12 mouse cellular contexts compared by ENCODE assay signal in the genomic region with DNA sequence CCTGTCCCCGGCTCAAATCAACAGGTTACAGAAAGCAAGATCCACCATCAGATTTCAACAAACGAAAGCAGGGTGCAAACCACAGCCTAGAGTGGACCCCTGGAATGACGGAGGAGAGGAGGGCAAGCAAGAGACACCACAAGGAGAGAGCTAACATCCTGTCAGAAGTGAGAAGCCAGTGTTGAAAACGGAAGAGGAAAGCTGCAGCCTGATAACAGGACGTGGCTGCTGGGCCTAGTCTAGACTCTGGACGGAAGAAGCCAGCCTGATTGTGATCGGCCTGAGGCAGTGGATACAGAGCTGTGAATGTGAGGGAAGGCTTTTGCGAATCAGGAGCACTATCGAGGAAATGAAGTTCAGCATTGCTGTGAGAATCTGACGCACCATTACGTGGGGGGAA.
DNase-seq lines count a peak whose midpoint lies in the region; ATAC-seq and TF ChIP-seq lines count a peak whose summit lies in the region.
"Had no signal": no experiment of that assay in that cellular context is flagged by ENCODE, and none has a peak within 500 bp of the region (broad histone marks: within the 10 kb centered on the region; RNA-seq: fewer than 3 reads in every experiment).

No protein-coding gene starts in this region.

- no peak for DNase-seq in hindbrain, embryonic 10.5 days (ENCODE audit: low spot score)
- DNase-seq in hindbrain, embryonic 14.5 days (ENCODE audit: low spot score), result no peak
- DNase-seq in thymus, postnatal 0 days (ENCODE audit: low spot score), result peak; percentile 65
- DNase-seq in thymus, postnatal 36 days, result no peak
- DNase-seq in spleen, postnatal 4 days (ENCODE audit: low spot score in 2 of 2), result no peak
- no peak for DNase-seq in cerebellum, adult 2 months
- DNase-seq: kidney, postnatal 14 days; right cerebral cortex, postnatal 4 days had no signal

- H3K4me3 ChIP-seq in hindbrain, embryonic 10.5 days, result no peak overlapping the region
- H3K4me3 ChIP-seq in hindbrain, embryonic 14.5 days (replicated peaks; ENCODE audit: low read length), result no peak overlapping the region
- H3K4me3 ChIP-seq in liver, embryonic 16.5 days (ENCODE audit: low read depth, low read length), result no peak overlapping the region
- H3K4me3 ChIP-seq in cerebellum, adult 2 months (replicated peaks; ENCODE audit: insufficient read depth, low read depth, low read length), result no peak overlapping the region
- H3K4me3 ChIP-seq: hindbrain, embryonic 15.5 days; liver, embryonic 15.5 days had no signal

- no peak for TF ChIP-seq CTCF in cerebellum, adult 2 months (IDR thresholded peaks at IDR 0.05; ENCODE audit: borderline replicate concordance, insufficient read depth, low read depth, low read length)

- H3K27me3 ChIP-seq in hindbrain, embryonic 10.5 days (ENCODE audit: insufficient read depth, poor library complexity, severe bottlenecking), result no peaks in the 10 kb centered on the region
- H3K27me3 ChIP-seq in hindbrain, embryonic 14.5 days (ENCODE audit: control insufficient read depth, insufficient read depth, low read length), result no peaks in the 10 kb centered on the region
- H3K27me3 ChIP-seq in liver, embryonic 16.5 days (ENCODE audit: control insufficient read depth, insufficient read depth, low read depth, low read length), result no peaks in the 10 kb centered on the region
- no peaks in the 10 kb centered on the region for H3K27me3 ChIP-seq in cerebellum, adult 2 months (ENCODE audit: control insufficient read depth, insufficient read depth, low read length)
- H3K27me3 ChIP-seq: hindbrain, embryonic 15.5 days; liver, embryonic 15.5 days had no signal

- no peaks in the 10 kb centered on the region for H3K9me3 ChIP-seq in hindbrain, embryonic 10.5 days
- no peaks in the 10 kb centered on the region for H3K9me3 ChIP-seq in hindbrain, embryonic 14.5 days (ENCODE audit: control insufficient read depth, low read length)
- H3K9me3 ChIP-seq in liver, embryonic 16.5 days (replicated peaks; ENCODE audit: control insufficient read depth, low read length), result no peaks in the 10 kb centered on the region
- H3K9me3 ChIP-seq: hindbrain, embryonic 15.5 days; liver, embryonic 15.5 days had no signal

- 76% methylated on average over 11 of the region's 11 CpGs for WGBS in hindbrain, embryonic 10.5 days
- WGBS in hindbrain, embryonic 14.5 days, result 83% methylated on average over 11 of the region's 11 CpGs
- WGBS in liver, embryonic 16.5 days (ENCODE audit: insufficient replicate concordance), result 14% methylated on average over 11 of the region's 11 CpGs
- WGBS in cerebellum, adult 2 months, result 92% methylated on average over 11 of the region's 11 CpGs

- no peak for TF ChIP-seq POLR2A in cerebellum, adult 2 months (IDR thresholded peaks at IDR 0.05; ENCODE audit: borderline replicate concordance, insufficient read depth, low read length)

- no peak overlapping the region for H3K4me2 ChIP-seq in hindbrain, embryonic 14.5 days (replicated peaks)
- H3K4me2 ChIP-seq in liver, embryonic 16.5 days (ENCODE audit: low read depth, low read length), result no peak overlapping the region
- H3K4me2 ChIP-seq: hindbrain, embryonic 15.5 days; liver, embryonic 15.5 days had no signal

- peaks cover 51% of the 10 kb centered on the region for H3K36me3 ChIP-seq in hindbrain, embryonic 10.5 days
- H3K36me3 ChIP-seq in hindbrain, embryonic 14.5 days (replicated peaks; ENCODE audit: control insufficient read depth, insufficient read depth), result peaks cover 13% of the 10 kb centered on the region
- no peaks in the 10 kb centered on the region for H3K36me3 ChIP-seq in liver, embryonic 16.5 days (ENCODE audit: control insufficient read depth, insufficient read depth)
- H3K36me3 ChIP-seq: hindbrain, embryonic 15.5 days had no signal

- H3K9ac ChIP-seq in hindbrain, embryonic 14.5 days, result no peak overlapping the region
- no peak overlapping the region for H3K9ac ChIP-seq in liver, embryonic 16.5 days (ENCODE audit: low read depth, low read length)
- H3K9ac ChIP-seq: hindbrain, embryonic 15.5 days; liver, embryonic 15.5 days had no signal

- H3K4me1 ChIP-seq in hindbrain, embryonic 10.5 days (replicated peaks), result peaks cover 7% of the 10 kb centered on the region
- H3K4me1 ChIP-seq in hindbrain, embryonic 14.5 days (replicated peaks; ENCODE audit: control insufficient read depth, insufficient read depth, low read length), result no peaks in the 10 kb centered on the region
- H3K4me1 ChIP-seq in liver, embryonic 16.5 days (ENCODE audit: control insufficient read depth, low read depth, low read length), result no peaks in the 10 kb centered on the region
- H3K4me1 ChIP-seq in cerebellum, adult 2 months (ENCODE audit: control insufficient read depth, insufficient read depth, low read length), result no peaks in the 10 kb centered on the region
- H3K4me1 ChIP-seq: hindbrain, embryonic 15.5 days had no signal

- H3K27ac ChIP-seq in hindbrain, embryonic 10.5 days, result 0 out of 2 replicates have a peak overlapping the region, but pooled peaks have one; percentile 14
- no peak overlapping the region for H3K27ac ChIP-seq in hindbrain, embryonic 14.5 days
- H3K27ac ChIP-seq in liver, embryonic 16.5 days (ENCODE audit: low read length), result no peak overlapping the region
- no peak overlapping the region for H3K27ac ChIP-seq in cerebellum, adult 2 months (ENCODE audit: insufficient read depth, low read length)
- H3K27ac ChIP-seq: hindbrain, embryonic 15.5 days; liver, embryonic 15.5 days had no signal

- ATAC-seq in hindbrain, embryonic 14.5 days (ENCODE audit: low FRiP score), result no peak
- peak; percentile 16; the same call in 1 of the 2 replicates for ATAC-seq in liver, embryonic 16.5 days (ENCODE audit: low read depth)
- ATAC-seq: midbrain, embryonic 16.5 days had no signal
